Mouse (Mus musculus) c-Kit-negative CD71-positive TER-119-positive erythroid progenitor cells, embryonic 14.5 days (primary cell): ENCODE measurements around the gene Clcn5.

Source experiments
- DNase-seq: peaks from one replicate; pipeline ENCODE4 v3.0.0-alpha.2; 2013; ENCODE audit warnings: low read depth, low spot score

Clcn5 gene

DNA sequence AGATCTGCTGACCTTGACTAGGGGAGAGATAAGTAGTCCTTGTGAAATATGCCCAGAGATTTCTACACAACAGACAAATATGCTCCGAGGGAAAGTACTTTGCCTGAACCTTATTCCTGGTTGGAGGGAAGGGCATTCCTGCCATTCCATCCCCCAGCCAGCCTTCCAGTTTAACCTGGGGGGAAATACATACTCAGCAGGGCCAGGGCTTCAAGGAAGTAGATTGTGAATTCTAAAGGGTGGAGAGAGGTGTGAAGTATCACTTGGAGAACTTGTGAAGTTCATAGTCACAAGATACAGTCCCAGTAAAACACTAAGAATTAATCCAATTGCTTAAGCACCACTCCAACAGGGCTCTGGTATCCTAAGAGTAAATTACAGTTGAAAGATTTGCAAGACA, 121.3 kb downstream of the Clcn5 start:
- no peak for DNase-seq

DNA sequence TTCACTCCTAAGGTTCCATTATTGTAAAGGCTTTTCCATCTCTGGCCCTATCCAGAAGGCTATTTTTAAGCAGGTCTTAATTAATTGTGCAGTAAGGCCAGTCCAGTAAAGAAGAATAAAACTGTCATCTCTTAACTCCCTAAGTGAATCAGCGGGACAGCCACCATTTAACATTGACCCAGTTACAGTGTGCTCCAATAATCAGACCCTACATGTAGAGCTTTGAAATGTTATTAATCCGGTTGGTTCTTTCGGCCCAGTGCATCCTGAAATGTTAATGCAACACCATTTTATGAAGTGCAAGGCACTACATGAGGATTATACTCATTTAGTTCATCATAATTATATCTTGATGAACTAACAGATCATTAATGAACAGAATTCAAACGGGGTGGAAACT, 128.3 kb downstream of the Clcn5 start:
- no peak for DNase-seq

DNA sequence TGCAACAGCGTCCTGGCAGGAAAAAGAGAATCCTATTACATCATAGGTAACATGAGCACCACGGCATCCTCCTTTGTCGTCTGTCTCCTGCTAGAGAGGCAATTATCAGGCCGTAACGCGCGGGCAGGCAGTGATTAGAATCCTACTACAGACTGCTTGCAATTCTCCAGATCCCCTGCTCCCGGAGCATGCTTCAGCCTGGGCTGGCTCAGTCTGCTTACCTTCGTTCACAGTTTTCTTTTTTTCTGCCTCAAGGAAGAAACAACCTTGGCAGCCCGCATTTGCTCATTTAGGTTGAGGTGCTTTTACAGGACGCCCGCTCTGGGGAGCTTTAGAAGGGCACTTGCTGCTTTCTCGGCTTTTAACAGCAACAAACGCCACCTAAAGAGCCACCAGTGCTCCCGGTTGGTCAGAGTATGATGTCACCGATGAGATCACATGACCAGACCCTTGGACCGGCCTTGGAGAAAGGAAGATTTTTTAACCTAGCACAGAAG, 130.8 kb downstream of the Clcn5 start:
- DNase-seq = no peak

DNA sequence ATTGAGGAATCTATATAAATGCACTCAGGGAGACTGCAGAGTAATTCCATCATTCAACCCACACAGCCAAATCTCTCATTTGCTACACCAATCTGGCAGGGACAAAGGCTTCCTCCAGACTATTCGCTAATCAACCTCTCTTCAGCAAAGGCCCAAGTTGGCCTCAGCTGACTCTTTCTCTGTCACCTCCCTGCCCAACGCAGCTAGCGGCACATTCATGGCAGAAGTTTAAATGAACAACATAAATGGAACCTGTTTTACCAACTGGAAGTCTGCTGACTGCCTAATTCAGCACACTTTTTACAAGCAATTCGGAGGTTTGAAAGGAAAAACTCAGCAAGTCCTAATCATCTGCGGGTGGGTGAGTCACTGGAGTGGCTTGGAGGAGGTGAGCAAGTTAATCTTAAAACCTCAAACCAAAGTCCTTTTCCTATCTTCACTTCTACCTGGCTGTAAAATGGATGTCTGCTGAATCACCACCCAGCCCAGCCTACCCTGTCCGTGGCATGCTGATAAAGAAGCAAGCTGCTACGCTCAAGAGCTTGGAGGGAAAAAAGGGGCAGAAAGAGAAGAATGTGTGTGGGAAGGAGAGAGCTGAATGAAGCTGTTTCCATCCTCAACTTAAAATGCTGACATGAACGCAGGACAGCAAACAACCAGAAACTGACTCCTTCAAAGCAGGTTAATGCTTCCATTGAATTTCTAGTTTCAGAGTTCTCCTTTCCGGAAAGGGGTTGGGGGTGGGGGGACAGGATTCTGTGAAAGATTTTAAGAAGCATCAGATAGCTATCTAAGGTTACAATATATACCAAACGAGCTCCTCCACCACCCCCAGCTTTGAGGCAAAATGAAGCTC, 131.5 kb downstream of the Clcn5 start:
- DNase-seq = no peak

DNA sequence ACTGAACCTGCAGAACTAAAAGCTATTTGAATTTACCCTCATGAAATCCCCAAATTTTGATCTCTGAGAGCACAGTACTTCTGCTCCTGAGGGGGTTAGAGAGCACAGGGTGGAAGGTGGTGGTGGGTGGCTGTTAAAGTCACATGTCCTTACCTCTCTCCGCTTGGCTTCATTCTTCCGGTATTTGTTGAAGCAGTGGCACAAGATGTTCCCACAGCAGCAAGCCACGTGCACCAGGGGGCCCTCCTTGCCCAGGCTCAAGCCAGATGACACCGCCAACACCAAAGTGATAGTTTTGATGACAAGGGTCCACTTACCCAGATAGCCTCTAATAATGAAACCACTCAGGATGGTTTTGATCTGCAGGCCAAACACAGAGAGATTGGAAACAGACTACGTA, 149.0 kb downstream of the Clcn5 start:
- no peak for DNase-seq

DNA sequence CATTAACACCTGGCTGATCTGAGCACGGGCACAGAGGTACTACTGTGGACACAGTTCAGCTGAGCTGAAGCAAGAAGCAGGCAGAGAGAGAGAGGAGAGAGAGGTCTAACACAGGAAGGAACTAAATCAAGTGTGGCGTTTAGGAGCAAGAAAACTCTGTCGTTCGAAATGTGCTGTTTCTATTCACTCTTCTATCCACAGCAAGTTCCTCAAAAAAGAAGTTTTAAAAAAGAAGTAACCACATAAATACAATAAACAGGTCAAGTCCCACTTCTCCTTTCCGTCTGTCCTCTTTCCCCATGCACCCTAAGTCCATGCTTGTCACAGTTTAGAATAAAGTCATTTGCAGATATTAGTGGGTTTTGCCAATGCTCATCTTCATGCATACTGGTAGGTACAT, 150.4 kb downstream of the Clcn5 start:
- DNase-seq = no peak

DNA sequence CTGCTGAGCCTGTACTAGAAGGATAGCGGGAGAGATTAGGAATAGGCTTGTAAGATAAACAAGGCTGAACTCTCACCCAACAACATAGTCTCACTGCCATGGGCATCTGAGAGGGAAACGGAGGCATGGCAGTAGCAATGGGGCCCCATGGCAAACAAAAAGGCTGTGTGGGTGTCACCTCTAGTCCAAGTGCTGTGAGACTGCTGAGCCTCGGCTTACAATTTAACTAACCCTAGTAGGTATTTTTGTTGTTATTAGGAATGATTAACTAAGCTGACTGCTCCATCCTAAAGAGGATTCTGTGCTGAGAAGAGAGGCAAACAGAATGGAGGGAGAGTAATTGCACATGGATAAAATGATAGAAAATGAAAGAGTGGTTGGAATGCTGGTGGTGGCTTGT, 161.2 kb downstream of the Clcn5 start:
- no peak for DNase-seq

DNA sequence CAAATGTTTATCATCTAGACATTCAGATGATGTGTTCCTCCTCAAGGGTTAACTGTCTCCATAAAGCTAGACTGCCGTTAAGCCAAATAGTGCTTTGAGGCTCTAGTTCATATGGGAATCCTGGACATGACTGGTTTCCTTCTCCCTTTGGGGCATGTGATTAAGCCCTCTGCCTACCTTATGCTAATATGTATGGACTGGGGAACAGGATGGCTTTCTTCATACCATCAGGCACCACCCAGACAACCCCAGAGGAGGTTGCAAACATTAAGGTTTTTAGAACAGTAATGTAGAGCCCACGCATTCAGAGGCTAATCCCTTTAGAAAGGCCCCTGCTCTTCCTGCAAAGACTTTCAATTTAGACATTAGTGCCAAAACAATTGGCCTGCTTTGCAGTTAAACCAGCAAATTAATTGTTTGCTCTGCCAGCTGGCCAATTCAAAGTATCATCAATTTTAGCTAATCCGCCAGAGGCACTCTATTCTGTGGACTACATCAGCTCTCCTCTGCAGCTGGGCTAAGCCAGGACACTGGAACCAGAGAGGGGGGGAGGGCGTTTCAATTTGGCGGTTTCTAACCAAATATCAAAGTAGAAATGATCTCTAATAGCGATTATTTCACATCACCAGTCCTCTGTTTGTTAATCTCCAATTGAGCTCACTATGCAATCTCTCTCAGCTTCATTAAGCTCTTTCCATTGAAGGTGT, 163.0 kb downstream of the Clcn5 start:
- no peak for DNase-seq

DNA sequence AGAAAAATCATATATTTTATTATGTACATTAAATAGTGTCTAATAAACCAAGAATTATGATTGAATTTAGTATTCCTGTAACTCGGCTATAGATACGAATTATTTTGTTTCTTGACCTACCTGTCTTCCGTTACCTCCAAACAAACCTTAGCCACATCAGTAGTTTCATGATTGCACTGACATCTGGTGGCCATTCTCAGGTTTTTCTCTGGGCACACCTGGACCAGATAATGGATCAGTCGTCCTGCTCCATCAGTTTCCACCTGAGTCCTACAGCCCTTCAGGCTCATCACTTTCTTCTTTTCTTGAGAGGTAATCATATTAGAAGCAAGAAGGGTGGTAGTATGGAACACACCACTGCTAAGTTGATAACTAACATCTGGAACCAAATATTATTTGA, 169.0 kb downstream of the Clcn5 start:
- DNase-seq = no peak

DNA sequence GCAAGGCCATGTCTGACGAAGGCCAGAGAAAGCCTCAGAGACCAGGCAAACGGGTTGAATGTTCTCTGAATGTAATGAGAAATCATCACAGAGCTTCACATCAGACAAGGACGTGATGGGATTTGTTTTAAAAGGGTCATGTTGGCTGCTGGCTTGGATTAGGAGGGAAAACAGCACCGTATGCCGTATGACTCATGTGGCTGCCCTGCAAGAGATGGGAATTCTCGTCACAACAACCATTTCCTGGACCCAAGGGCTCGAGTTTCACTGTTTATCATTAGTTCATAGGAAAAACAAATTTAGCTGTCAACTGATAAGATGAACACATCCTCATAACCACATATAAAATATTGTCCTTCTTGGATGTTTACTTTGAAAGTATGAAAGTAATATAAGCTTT, 173.0 kb downstream of the Clcn5 start:
- no peak for DNase-seq

DNA sequence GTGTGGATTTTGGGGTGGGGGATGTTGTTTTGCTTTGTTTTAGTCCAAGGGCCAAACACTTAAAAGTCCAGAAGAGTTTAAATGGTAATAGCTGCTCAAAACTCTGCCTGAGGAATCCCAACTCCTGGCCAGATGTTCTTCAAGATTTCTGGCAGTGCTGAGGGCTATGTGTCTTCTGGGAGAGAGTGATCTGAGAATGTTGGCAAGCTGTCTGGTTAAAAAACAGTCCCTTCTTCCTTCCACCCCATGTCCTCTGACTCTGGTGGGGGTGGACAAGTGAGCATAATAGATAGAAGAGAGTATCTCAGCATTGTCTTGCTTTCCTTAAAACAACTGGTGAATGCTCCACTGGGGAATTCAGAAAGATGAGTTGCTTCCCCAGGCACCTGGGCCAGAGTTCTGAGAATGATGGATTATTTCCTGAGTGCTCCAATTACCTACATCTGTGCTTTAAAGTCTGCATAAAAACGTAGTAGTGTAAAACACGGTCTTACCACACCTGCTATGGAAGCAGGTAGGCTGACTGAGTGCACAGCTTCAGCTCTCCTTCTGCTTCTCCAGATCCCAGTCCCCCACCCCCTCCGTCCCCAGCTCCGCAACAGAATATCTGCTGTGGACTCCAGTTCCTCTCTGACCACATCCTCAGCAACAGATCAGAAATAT, 197.4 kb downstream of the Clcn5 start:
- DNase-seq = no peak

DNA sequence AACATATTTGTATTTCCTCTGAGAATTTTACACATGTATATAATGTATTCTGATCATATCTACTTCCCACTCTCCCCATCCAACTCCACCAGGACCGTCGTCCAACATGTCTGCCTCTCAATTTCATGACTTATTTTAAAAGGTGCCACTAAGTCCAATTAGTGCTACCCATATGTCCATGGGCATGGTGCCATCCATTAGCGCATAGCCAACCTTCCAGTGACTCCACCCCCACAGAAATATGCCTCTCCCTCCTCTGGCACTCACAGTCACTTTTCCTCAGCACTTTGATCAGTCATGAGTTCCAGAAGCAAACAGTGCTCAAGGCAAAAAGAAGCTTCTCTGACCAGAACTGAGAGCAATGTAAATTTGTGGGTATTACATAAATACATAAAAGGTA, 204.3 kb downstream of the Clcn5 start:
- DNase-seq = no peak
